Mouse (Mus musculus): ENCODE measurements around the gene Tnrc6c.

The Tnrc6c gene

GRCm38 (mm10) chr11:117731470-117731869 is 77.4 kb downstream of the Tnrc6c start:
- no peak for DNase-seq

GRCm38 (mm10) chr11:117736037-117736689 is 82.1 kb downstream of the Tnrc6c start:
- DNase-seq, result no peak

DNA sequence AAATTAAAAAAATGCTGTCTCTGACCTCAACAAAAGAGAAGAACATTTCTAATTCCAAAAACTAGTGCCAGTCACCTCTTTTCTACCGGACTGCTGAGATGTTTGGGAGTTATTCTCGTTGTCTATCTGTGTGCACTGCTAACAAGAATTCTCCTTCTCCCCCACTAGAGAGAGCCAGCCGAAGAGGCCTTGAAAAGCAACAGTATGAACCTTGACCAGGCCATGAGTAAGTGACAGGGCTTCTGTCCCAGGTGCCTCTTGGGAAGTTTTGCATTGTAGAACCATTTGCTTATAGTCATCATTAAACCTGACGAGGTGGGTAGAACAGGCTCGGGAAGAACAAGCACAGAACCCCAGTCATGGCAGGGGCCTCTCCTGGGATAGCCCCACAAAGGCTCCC is 84.0 kb downstream of the Tnrc6c start:
- DNase-seq, result no peak

DNA sequence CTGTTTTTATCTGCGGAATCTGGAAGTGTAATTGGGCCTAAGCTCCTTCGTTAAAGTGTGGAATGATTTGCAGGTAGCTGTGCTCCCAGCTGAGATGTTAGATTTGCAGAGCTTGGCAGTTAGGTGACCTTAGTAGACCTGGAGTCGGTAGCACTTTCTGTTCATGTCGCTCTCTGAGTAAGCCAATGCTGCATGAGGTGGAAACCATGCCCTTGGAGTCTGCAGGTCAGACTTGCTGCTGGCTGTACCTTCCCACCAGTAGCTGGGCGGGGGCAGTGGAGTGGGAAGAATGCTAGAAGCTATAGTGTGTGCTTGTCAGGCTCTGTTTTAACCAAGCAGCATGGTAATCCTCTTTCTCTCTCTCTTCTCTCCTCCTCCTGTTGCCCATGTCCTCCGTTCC is 87.0 kb downstream of the Tnrc6c start:
- DNase-seq, result no peak

GRCm38 (mm10) chr11:117742243-117742642 is 88.2 kb downstream of the Tnrc6c start:
- no peak for DNase-seq

DNA sequence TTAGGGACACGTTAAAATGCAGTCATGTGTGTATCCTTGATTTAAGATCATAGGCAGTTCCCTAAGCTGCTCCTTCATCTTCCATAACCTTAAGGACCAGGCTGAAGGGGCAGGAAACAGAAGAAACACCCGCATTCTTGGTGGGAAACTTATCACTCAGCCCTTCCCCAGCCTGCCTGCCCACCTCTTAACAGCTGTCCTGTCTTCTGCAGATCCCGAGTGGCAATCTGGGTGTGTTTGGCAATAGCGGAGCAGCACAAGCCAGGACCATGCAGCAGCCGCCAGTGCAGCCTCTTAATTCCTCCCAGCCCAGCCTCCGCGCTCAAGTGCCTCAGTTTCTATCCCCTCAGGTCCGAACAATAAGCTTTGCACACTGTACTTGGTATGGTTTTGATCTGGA is 88.6 kb downstream of the Tnrc6c start:
- no peak for DNase-seq

DNA sequence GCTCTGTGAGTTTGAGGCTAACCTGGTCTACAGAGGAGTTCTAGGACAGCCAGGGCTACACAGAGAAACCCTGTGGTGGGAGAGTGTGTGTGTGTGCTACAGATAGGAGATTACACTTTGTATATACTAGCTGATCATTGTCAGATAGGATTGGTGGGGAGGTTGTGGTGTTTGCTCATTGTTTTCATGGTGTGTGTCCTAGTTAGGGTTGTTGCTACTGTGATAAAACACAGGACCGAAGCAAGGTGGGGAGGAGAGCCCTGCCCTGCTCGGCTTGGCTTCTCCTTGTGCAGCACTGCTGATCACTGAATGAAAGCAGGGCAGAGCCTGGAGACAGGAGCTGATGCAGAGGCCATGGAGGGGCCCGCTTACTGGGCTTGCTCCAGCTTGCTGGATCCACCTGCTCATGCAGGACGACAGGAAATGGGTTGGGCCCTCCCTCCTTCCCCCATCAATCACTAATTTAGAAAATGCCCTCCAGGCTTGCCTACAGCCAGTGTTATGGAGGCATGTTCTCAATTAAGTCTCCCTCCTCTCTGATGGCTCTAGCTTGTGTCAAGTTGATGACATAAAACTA is 89.5 kb downstream of the Tnrc6c start:
- DNase-seq, result no peak

- DNase-seq, result no peak
Measured at GRCm38 (mm10) chr11:117748628-117749027, 94.5 kb downstream of the Tnrc6c start.

DNA sequence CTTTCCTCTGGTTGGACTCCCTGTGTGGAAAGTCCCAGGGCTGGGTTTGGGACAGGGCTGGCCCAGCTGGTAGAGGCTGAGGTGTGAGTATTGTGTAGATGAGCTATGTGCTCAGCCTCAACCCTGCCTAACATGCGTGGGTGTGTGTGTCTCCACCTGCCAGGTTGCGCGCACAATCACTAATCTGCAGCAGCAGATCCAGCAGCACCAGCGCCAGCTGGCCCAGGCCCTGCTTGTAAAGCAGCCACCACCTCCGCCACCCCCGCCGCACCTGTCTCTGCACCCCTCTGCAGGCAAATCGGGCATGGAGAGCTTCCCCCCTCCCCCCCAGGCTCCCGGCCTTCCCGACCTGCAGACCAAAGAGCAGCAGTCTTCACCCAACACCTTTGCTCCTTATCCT is 95.3 kb downstream of the Tnrc6c start:
- DNase-seq, result no peak

GRCm38 (mm10) chr11:117751544-117751943 is 97.5 kb downstream of the Tnrc6c start:
- no peak for DNase-seq

DNA sequence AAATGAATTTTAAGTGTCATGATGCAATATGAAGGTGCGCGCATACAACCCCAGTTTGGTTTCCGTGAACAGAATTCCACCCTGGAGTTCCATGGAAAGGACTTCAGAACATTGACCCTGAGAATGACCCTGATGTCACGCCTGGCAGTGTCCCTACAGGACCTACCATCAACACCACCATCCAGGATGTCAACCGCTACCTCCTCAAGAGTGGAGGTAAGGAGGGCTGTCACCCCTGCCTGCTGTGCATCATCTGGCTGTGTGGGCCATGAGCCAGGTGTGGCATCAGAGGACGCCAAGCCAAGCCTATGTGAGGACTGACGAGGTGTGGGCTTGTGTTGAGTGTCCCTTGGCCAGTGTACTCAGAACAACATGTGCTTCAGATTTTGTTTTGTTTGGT is 101.8 kb downstream of the Tnrc6c start:
- DNase-seq, result no peak

- DNase-seq, result no peak
Measured at GRCm38 (mm10) chr11:117759267-117759666, 105.2 kb downstream of the Tnrc6c start.

GRCm38 (mm10) chr11:117760374-117761119 is 106.5 kb downstream of the Tnrc6c start:
- no peak for DNase-seq

GRCm38 (mm10) chr11:117761801-117762200 is 107.7 kb downstream of the Tnrc6c start:
- no peak for DNase-seq

- DNase-seq, result no peak
Measured at GRCm38 (mm10) chr11:117762246-117762645, 108.2 kb downstream of the Tnrc6c start.

DNA sequence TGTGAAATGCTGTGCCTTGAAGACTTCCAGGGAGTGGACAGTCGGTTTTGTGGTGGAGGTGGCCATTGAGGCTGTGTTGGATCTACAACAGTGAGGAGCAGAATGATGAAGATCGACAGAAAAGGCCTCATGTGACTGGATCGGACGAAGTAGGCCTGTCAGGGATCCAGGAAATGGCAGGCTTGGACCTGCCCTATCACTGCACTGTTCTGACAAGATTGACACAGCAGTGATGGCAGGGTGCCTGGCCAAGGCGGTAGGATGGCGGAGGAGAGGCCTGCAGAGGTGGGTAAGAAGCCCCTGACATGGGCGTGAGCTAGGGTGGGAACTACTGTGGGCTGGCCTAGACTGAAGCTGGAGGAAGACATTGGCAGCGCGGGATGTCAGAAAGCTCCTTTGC is 110.2 kb downstream of the Tnrc6c start:
- no peak for DNase-seq

DNA sequence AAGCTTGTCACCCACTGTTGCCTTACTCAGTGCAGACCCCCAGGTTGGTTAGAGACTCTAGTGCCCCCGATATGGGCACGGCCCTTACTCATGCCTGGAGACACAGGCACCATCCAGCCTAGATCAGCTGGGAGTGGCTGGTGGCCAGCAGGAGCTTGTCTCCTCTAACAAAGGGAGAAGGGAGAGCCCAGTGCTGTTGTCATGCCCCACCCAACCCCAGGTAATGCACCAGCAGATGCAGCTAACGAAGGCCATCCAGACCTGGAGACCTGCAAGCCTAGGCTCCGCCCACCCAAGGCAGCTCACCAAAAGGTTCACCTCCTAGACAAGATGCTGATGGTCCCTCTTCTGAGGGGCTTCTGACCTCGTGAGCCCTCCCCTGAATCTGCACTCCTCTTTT is 111.3 kb downstream of the Tnrc6c start:
- no peak for DNase-seq

- DNase-seq, result no peak
Measured at GRCm38 (mm10) chr11:117766275-117766674, 112.2 kb downstream of the Tnrc6c start.

DNA sequence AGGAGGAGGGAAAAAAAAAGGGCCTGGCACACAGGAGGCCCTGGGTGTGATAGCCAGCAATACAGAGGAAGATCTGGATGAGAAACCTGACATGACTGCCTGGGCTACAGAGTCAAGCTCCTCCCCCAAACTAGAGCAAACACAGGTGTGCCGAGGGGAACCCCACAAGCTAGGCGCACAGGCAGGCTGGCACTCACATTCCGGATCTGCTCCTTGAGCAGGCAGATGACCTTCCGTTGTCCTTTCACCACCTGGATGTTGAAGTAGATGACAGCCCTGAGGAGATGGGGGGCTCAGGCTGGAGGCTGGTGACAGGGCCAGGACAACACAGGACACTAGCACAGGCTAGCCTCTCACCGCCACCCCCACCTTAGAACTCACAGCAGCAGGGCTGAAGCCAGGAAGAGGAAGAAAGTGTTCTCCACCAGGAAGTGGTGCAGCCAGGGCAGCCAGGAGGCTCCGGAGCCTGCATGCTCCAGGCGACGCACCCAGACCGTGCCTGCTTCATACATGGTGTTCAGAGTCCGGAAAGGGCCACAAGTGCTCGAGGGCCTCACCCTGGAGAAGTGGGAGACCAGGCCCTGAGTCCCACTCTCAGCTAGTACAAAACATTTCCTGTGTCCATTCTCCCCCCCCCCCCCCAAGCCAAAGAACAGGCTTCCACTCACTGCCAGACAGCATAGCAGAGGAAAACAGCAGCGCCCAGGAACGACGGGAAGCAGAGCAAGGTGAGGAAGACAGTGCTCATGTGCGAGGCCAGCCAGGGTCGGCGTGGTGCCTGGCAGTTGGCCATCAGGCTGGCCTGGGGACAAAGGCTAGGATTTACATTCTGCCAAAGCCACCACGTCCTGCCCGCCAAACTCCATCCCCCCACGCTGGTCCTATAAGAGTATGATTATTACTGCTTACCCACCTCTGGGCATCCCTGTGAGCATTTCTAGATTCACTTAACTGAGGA is 114.9 kb downstream of the Tnrc6c start:
- DNase-seq, result no peak

GRCm38 (mm10) chr11:117769683-117770047 is 115.6 kb downstream of the Tnrc6c start:
- DNase-seq, result no peak

- no peak for DNase-seq
Measured at GRCm38 (mm10) chr11:117770407-117770806, 116.3 kb downstream of the Tnrc6c start.

- DNase-seq, result no peak
Measured at GRCm38 (mm10) chr11:117772352-117772751, 118.3 kb downstream of the Tnrc6c start.

DNA sequence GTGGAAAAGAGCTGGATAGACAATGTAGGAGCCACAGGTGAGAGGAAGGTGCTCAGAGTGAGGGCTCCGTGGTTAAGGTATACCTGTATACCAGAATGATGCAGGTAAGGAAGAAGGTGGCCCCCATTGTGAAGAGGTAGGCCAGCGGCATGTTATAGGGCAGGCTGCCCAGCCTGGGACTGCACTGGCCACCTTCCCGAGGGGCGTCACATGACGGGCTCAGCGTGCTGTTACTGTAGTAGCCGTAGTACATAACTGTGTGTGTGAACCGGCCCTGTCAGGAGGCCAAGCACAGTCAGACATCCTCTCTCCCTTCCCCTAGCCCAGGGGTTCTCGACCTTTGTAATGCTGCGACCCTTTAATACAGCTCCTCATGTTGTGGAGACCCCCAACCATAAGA is 120.8 kb downstream of the Tnrc6c start:
- DNase-seq, result no peak
